Mouse (Mus musculus) thymus, adult 2 months (tissue): ENCODE measurements at regions not wholly inside any gene's neighbourhood (a gene's known extent, or its start where the extent isn't known, plus 50 kb on each side); places are given as distances from the start of the nearest gene placed in this dataset.

Source experiments
- DNase-seq: peaks from one replicate; pipeline ENCODE4 v3.0.0; 2021
- H3K27ac ChIP-seq: fragments of 200-500 bp; 2 replicates; pipeline ENCODE4 v1.5.1; 2012; ENCODE audit warnings: low read length, control low read depth; ENCODE audit not compliant: control insufficient read depth, insufficient read depth
- H3K27me3 ChIP-seq: fragments of 200-500 bp; 2 replicates; pipeline ENCODE4 v1.6.1; 2012; ENCODE audit warnings: mild to moderate bottlenecking, low read length, moderate library complexity, mixed read lengths; ENCODE audit not compliant: control insufficient read depth, insufficient read depth
- H3K36me3 ChIP-seq: fragments of 200-500 bp; 2 replicates; pipeline ENCODE4 v1.6.1; 2012; ENCODE audit warnings: mild to moderate bottlenecking, low read length, moderate library complexity; ENCODE audit not compliant: control insufficient read depth, insufficient read depth
- H3K4me1 ChIP-seq: fragments of 200-500 bp; replicated peaks from 2 replicates; pipeline ENCODE4 v1.6.1; 2012; ENCODE audit warnings: low read length; ENCODE audit not compliant: control insufficient read depth, insufficient read depth
- H3K4me3 ChIP-seq: fragments of 200-500 bp; 2 replicates; pipeline ENCODE4 v1.5.1; 2012; ENCODE audit warnings: mild to moderate bottlenecking, low read length, control low read depth, moderate library complexity; ENCODE audit not compliant: control insufficient read depth, insufficient read depth
- CTCF ChIP-seq: fragments of 200-500 bp; IDR thresholded peaks from 2 replicates; pipeline ENCODE4 v1.5.1; 2012; ENCODE audit warnings: mild to moderate bottlenecking, control low read depth, low read length, moderate library complexity, borderline replicate concordance; ENCODE audit not compliant: control insufficient read depth, poor library complexity, insufficient read depth; ENCODE audit errors: extremely low read depth
- POLR2A ChIP-seq: fragments of 200-500 bp; IDR thresholded peaks from 2 replicates; pipeline ENCODE4 v1.6.1; 2012; ENCODE audit warnings: mild to moderate bottlenecking, low read length, control low read depth, moderate library complexity; ENCODE audit not compliant: control insufficient read depth, poor library complexity, insufficient read depth; ENCODE audit errors: extremely low read depth
- WGBS: fragments of 180-500 bp; shearing (Covaris S2); methylation state at CpG from one replicate; pipeline ENCODE4 v1.1.7; 2018; 5-methylcytosine and 5-hydroxymethylcytosine counted together

- Histone ChIP-seq H3K27me3 (no peaks in the 10 kb centered on the region), H3K4me1 (no peaks in the 10 kb centered on the region), H3K4me3 (no peak overlapping the region), H3K36me3 (no peaks in the 10 kb centered on the region), H3K27ac (no peak overlapping the region)
- DNase-seq = no peak
- TF ChIP-seq POLR2A (no peak), CTCF (no peak)
- WGBS = 69% methylated on average over 11 of the region's 11 CpGs
Observed at GRCm38 (mm10) chr4:153206789-153207457, 275.7 kb downstream of the Ajap1 start.

- Histone ChIP-seq H3K27me3 (no peaks in the 10 kb centered on the region), H3K36me3 (no peaks in the 10 kb centered on the region), H3K27ac (no peak overlapping the region), H3K4me3 (no peak overlapping the region), H3K4me1 (no peaks in the 10 kb centered on the region)
- TF ChIP-seq POLR2A (no peak), CTCF (no peak)
- no peak for DNase-seq
- 53% methylated on average over 7 of the region's 7 CpGs for WGBS
Observed at GRCm38 (mm10) chr4:153204764-153205163, 277.8 kb downstream of the Ajap1 start.

- no peaks in the 10 kb centered on the region for H3K27me3 ChIP-seq
- H3K27ac ChIP-seq = no peak overlapping the region
- H3K4me1 ChIP-seq = no peaks in the 10 kb centered on the region
- H3K4me3 ChIP-seq = no peak overlapping the region
- DNase-seq = no peak
- H3K36me3 ChIP-seq = no peaks in the 10 kb centered on the region
- 91% methylated on average over 20 of the region's 20 CpGs for WGBS
- TF ChIP-seq CTCF (no peak), POLR2A (no peak)
Observed at GRCm38 (mm10) chr4:153200799-153201770, 281.5 kb downstream of the Ajap1 start.

GRCm38 (mm10) chr4:153189485-153189884 lies 293.1 kb downstream of the Ajap1 start:
- H3K27me3 ChIP-seq = no peaks in the 10 kb centered on the region
- no peak overlapping the region for H3K4me3 ChIP-seq
- WGBS = 14% methylated on average over 8 of the region's 8 CpGs
- no peak overlapping the region for H3K27ac ChIP-seq
- TF ChIP-seq POLR2A = no peak
- TF ChIP-seq CTCF = no peak
- no peaks in the 10 kb centered on the region for H3K4me1 ChIP-seq
- no peak for DNase-seq
- no peaks in the 10 kb centered on the region for H3K36me3 ChIP-seq

GRCm38 (mm10) chr4:153188504-153189031 lies 294.0 kb downstream of the Ajap1 start:
- Histone ChIP-seq H3K27ac (no peak overlapping the region), H3K4me3 (no peak overlapping the region), H3K4me1 (no peaks in the 10 kb centered on the region), H3K36me3 (no peaks in the 10 kb centered on the region), H3K27me3 (no peaks in the 10 kb centered on the region)
- WGBS = 8% methylated on average over 17 of the region's 17 CpGs
- TF ChIP-seq CTCF (no peak), POLR2A (no peak)
- no peak for DNase-seq

- Histone ChIP-seq H3K4me3 (no peak overlapping the region), H3K27me3 (no peaks in the 10 kb centered on the region), H3K4me1 (no peaks in the 10 kb centered on the region), H3K36me3 (no peaks in the 10 kb centered on the region), H3K27ac (no peak overlapping the region)
- WGBS = 6% methylated on average over 6 of the region's 6 CpGs
- DNase-seq = no peak
- TF ChIP-seq POLR2A (no peak), CTCF (no peak)
Observed at GRCm38 (mm10) chr4:153187959-153188503, 294.6 kb downstream of the Ajap1 start.
